In genomic region chr15:80105490-80106410, GRCm38 (mm10) we compare ENCODE assay signal across 10 mouse cellular contexts. TPM values are rescaled to one million over a fixed set of nuclear protein-coding genes. Genes with fewer than 3 reads are reported as not detected.
DNase-seq lines count a peak whose midpoint lies in the region; ATAC-seq lines count a peak whose summit lies in the region.
"Had no signal": no experiment of that assay in that cellular context is flagged by ENCODE, and none has a peak within 500 bp of the region (broad histone marks: within the 10 kb centered on the region; RNA-seq: fewer than 3 reads in every experiment).

No protein-coding gene starts in this region.

- ATAC-seq in midbrain, embryonic 15.5 days (replicated peaks), result no peak

- DNase-seq in layer of hippocampus, adult 9-11 months, result peak; percentile 64
- no peak for DNase-seq in layer of hippocampus, postnatal 36 days
- peak; percentile 69 for DNase-seq in R1 (ENCODE audit: low read depth, low spot score)
- peak; percentile 38 for DNase-seq in liver
- DNase-seq in ovary, adult 18-20 months (ENCODE audit: low spot score), result no peak
- no peak for DNase-seq in cerebellum, adult 9-11 months
- DNase-seq: cerebellum, adult 11 months; kidney, postnatal 25 days had no signal

- H3K9me3 ChIP-seq in midbrain, embryonic 15.5 days, result no peaks in the 10 kb centered on the region
- H3K9me3 ChIP-seq: neural tube, embryonic 15.5 days had no signal

- H3K4me2 ChIP-seq in midbrain, embryonic 15.5 days, result no peak overlapping the region
- H3K4me2 ChIP-seq: neural tube, embryonic 15.5 days had no signal

- H3K4me3 ChIP-seq in midbrain, embryonic 15.5 days, result no peak overlapping the region
- H3K4me3 ChIP-seq: neural tube, embryonic 15.5 days had no signal

- no peaks in the 10 kb centered on the region for H3K36me3 ChIP-seq in midbrain, embryonic 15.5 days (replicated peaks)

- H3K27me3 ChIP-seq in midbrain, embryonic 15.5 days (replicated peaks), result no peaks in the 10 kb centered on the region
- H3K27me3 ChIP-seq: neural tube, embryonic 15.5 days had no signal

- H3K27ac ChIP-seq in midbrain, embryonic 15.5 days, result peak overlapping the region; percentile 55
- H3K27ac ChIP-seq: neural tube, embryonic 15.5 days had no signal

- no peak overlapping the region for H3K9ac ChIP-seq in midbrain, embryonic 15.5 days
- H3K9ac ChIP-seq: neural tube, embryonic 15.5 days had no signal

- H3K4me1 ChIP-seq in midbrain, embryonic 15.5 days, result peaks cover 7% of the 10 kb centered on the region

- WGBS in midbrain, embryonic 15.5 days, result 55% methylated on average over 12 of the region's 12 CpGs

RNA-seq across cellular contexts. Expression of gene Rpl3, which starts 14.1 kb away (rescaled TPM):
- 100 to 1,000 TPM; 497 to 547 TPM for total RNA-seq in layer of hippocampus, postnatal 36 days (2021)
- polyA plus RNA-seq in midbrain, embryonic 15.5 days (2015; fragmentation: Nextera tagmentation; extraction: Ambion mirVana), result 522 and 525 TPM in 2 replicates

RNA-seq across cellular contexts. Expression of gene Syngr1, which starts 14.6 kb away (rescaled TPM):
- total RNA-seq in layer of hippocampus, postnatal 36 days (2021), result 100 to 1,000 TPM; 341 to 377 TPM
- polyA plus RNA-seq in midbrain, embryonic 15.5 days (2015; fragmentation: Nextera tagmentation; extraction: Ambion mirVana), result 61.4 and 62.1 TPM in 2 replicates

RNA-seq across cellular contexts. Expression of gene Tab1, which starts 27.2 kb away (rescaled TPM):
- 10 to 100 TPM; 23.9 to 24.0 TPM for total RNA-seq in layer of hippocampus, postnatal 36 days (2021)
- 42.5 and 43.5 TPM in 2 replicates for polyA plus RNA-seq in midbrain, embryonic 15.5 days (2015; fragmentation: Nextera tagmentation; extraction: Ambion mirVana)

Comparison
In these comparisons a context has a peak if more than half of its experiments do, and no peak if none do; other contexts are left out.
1. DNase-seq: peak in layer of hippocampus, adult 9-11 months (single experiment), R1 (single experiment) and liver (single experiment); none in layer of hippocampus, postnatal 36 days (0 of 2), ovary, adult 18-20 months (single experiment) and cerebellum, adult 9-11 months (single experiment).